Mouse (Mus musculus) liver, embryonic 14.5 days (tissue): ENCODE measurements around the gene Gm47429. TPM values are rescaled to one million over a fixed set of nuclear protein-coding genes. Genes with fewer than 3 reads are reported as not detected.
"Not testable (repeated sequence)": the region's sequence is repeated elsewhere in the genome, so short reads cannot be mapped to it uniquely, and the experiment has no call there.

Experiments
- ATAC-seq: fragments of 200-750 bp; cut with Nextera tagmentation; 2 replicates; pipeline ENCODE4 v1.8.0; 2017; ENCODE audit warnings: moderate number of reproducible peaks, mild to moderate bottlenecking, moderate library complexity; ENCODE audit not compliant: insufficient read depth
- DNase-seq, 3 experiments: peaks; one replicate each; pipeline ENCODE4 v3.0.0-alpha.2; 2012 to 2013; ENCODE audit warnings: low read depth in 3 of 3, low spot score in 3 of 3
- H3K27ac ChIP-seq: fragments of 300-500 bp; sonication (generic); 2 replicates; pipeline ENCODE4 v1.5.1; 2014; ENCODE audit warnings: moderate library complexity, mild to moderate bottlenecking, control low read depth, inconsistent platforms
- H3K27me3 ChIP-seq: fragments of 300-500 bp; sonication (generic); 2 replicates; pipeline ENCODE4 v1.6.1; 2014; ENCODE audit warnings: mild to moderate bottlenecking, low read length, moderate library complexity; ENCODE audit not compliant: control insufficient read depth, insufficient read depth
- H3K36me3 ChIP-seq: fragments of 300-500 bp; sonication (generic); replicated peaks from 2 replicates; pipeline ENCODE4 v1.6.1; 2014; ENCODE audit warnings: low read depth; ENCODE audit not compliant: control insufficient read depth, insufficient read depth
- H3K4me1 ChIP-seq, 2 experiments: fragments of 200-500 bp in 1 of 2; fragments of 300-500 bp in 1 of 2; sonication (generic) in 1 of 2; replicated peaks; 2 replicates each; pipeline ENCODE4 v1.6.1; 2012 to 2014; ENCODE audit warnings: antibody characterized with exemption in 1 of 2, inconsistent platforms in 1 of 2, low read length in 1 of 2; ENCODE audit not compliant: control insufficient read depth in 2 of 2, insufficient read depth in 2 of 2
- H3K4me2 ChIP-seq: fragments of 300-500 bp; sonication (generic); 2 replicates; pipeline ENCODE4 v1.6.1; 2014; ENCODE audit warnings: low read depth, mild to moderate bottlenecking, control low read depth, moderate library complexity
- H3K4me3 ChIP-seq, 2 experiments: fragments of 200-500 bp in 1 of 2; fragments of 300-500 bp in 1 of 2; sonication (generic) in 1 of 2; 2 replicates each; pipeline ENCODE4 v1.5.1; 2012 to 2014; ENCODE audit warnings: low read depth in 2 of 2, low read length in 2 of 2, mild to moderate bottlenecking in 2 of 2, control low read depth in 1 of 2, inconsistent platforms in 1 of 2, moderate library complexity in 1 of 2; ENCODE audit not compliant: insufficient read depth in 1 of 2
- H3K9ac ChIP-seq: fragments of 300-500 bp; sonication (generic); replicated peaks from 2 replicates; pipeline ENCODE4 v1.6.1; 2014; ENCODE audit warnings: mild to moderate bottlenecking, control low read depth, moderate library complexity
- H3K9me3 ChIP-seq: fragments of 300-500 bp; sonication (generic); 2 replicates; pipeline ENCODE4 v1.6.1; 2016; ENCODE audit warnings: low read length, mixed read lengths; ENCODE audit not compliant: control insufficient read depth
- CTCF ChIP-seq: IDR thresholded peaks from 2 replicates; pipeline ENCODE4 v1.5.1; 2016; ENCODE audit warnings: antibody characterized with exemption, low read depth, control low read depth
- EP300 ChIP-seq: IDR thresholded peaks from 2 replicates; pipeline ENCODE4 v1.6.1; 2016; ENCODE audit warnings: antibody characterized with exemption, low read depth
- WGBS: fragments of 180-500 bp; shearing (Covaris S2); extraction: QIAGEN DNeasy Blood & Tissue Kit; methylation state at CpG from one replicate; pipeline ENCODE4 v1.1.7; 2014; ENCODE audit not compliant: insufficient replicate concordance; 5-methylcytosine and 5-hydroxymethylcytosine counted together
- polyA plus RNA-seq, 2 experiments: library from polyadenylated mRNA; depleted of rRNA in 1 of 2; stranded (reverse) in 1 of 2; unstranded in 1 of 2; fragments of >200 nt; fragmentation: Nextera tagmentation in 1 of 2; extraction: Ambion mirVana in 1 of 2; gene quantifications; 2 replicates each; pipeline versions ENCODE4 v1.2.1 to v1.2.3; 2012 to 2014

Gene Gm47429
- polyA plus RNA-seq, 2 experiments, result not detected

DNA sequence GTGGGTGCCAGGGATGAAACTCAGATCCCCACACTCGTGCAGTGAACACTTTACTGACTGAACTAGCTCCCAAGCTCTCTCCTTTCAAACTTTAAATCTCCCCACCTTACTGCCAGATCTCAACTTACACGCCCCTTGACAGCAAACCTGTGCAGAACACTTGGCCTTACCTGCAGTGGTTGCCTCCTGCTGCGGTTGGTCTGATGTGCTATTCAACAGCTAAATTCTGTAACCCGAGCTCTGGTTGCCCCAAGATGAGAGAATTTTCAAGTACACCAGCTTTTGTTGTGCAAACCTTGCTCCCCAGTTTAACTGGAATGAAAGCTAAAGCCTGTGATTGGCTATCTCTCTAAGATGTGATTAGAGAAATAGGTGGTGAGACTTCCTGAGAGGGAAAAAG lies 9.7 kb upstream of the Gm47429 start:
- DNase-seq, result no peak
- Histone ChIP-seq H3K27ac (no peak overlapping the region), H3K9me3 (no peaks in the 10 kb centered on the region), H3K4me1 (no peaks in the 10 kb centered on the region), H3K9ac (no peak overlapping the region), H3K27me3 (no peaks in the 10 kb centered on the region), H3K4me3 (no peak overlapping the region), H3K4me2 (no peak overlapping the region), H3K36me3 (no peaks in the 10 kb centered on the region)
- TF ChIP-seq EP300, result no peak
- no peak for TF ChIP-seq CTCF
- 28% methylated on average over 4 of the region's 4 CpGs for WGBS
- no peak for ATAC-seq

DNA sequence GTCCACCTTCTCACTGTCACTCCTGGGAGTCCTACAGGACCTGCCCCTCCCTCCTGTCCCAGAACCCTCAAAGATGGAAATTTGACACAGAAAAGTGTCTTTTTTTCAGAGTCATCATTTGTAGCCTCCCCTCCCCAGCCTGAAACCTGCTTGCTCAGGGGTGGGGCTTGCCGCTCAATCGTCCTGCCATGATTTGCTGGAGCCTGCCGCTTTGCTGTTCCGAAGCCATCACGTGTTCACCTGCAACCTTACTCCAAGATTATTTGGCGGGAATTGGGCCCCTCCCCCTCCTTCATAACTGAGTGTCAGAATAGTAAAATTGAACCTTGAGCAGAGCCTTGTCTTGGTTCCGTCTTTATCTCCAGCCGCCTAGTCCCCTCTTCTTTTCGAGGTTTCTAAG lies 8.6 kb upstream of the Gm47429 start:
- not testable (repeated sequence) for H3K9me3 ChIP-seq, H3K36me3 ChIP-seq, H3K9ac ChIP-seq, H3K27ac ChIP-seq, H3K4me1 ChIP-seq, H3K27me3 ChIP-seq, H3K4me3 ChIP-seq, ATAC-seq, H3K4me2 ChIP-seq, DNase-seq
- 53% methylated on average over 9 of the region's 9 CpGs for WGBS

GRCm38 (mm10) chr13:50445261-50445660 lies 1.5 kb upstream of the Gm47429 start:
- ATAC-seq (no peak), DNase-seq (no peak)
- no peak overlapping the region for H3K9ac ChIP-seq
- no peaks in the 10 kb centered on the region for H3K27me3 ChIP-seq
- TF ChIP-seq EP300 (no peak), CTCF (no peak)
- H3K4me2 ChIP-seq, result no peak overlapping the region
- H3K9me3 ChIP-seq, result no peaks in the 10 kb centered on the region
- H3K4me1 ChIP-seq, result no peaks in the 10 kb centered on the region
- no peak overlapping the region for H3K4me3 ChIP-seq
- H3K36me3 ChIP-seq, result no peaks in the 10 kb centered on the region
- no peak overlapping the region for H3K27ac ChIP-seq
- 43% methylated on average over 4 of the region's 4 CpGs for WGBS

DNA sequence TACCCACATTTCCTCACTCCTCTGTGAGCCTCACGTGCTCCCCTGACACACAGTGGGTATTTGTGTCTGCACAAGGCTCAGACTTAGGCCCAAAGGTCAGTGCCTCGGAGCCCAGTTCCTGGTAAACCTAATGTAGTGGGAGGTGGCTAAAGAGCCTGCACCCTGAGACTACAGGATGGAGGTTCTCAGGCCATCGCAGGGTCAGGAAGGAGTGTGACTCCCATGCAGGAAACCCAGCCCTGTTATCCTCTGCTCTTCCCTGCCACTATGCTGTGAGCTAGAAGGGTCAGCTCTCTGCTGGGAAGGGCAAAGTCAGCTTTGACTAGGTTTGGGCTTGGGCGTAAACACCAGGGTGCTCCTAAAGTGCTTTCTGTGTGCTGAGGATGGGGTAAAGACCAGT lies 17.0 kb downstream of the Gm47429 start:
- no peaks in the 10 kb centered on the region for H3K36me3 ChIP-seq
- H3K4me2 ChIP-seq, result no peak overlapping the region
- 59% methylated on average over 4 of the region's 4 CpGs for WGBS
- H3K4me1 ChIP-seq, result no peaks in the 10 kb centered on the region; a peak in 1 of 4 replicates
- no peak for TF ChIP-seq EP300
- no peak for TF ChIP-seq CTCF
- ATAC-seq (no peak), DNase-seq (no peak)
- H3K4me3 ChIP-seq, result no peak overlapping the region
- H3K9ac ChIP-seq, result no peak overlapping the region
- no peak overlapping the region for H3K27ac ChIP-seq
- H3K27me3 ChIP-seq, result no peaks in the 10 kb centered on the region
- no peaks in the 10 kb centered on the region for H3K9me3 ChIP-seq

DNA sequence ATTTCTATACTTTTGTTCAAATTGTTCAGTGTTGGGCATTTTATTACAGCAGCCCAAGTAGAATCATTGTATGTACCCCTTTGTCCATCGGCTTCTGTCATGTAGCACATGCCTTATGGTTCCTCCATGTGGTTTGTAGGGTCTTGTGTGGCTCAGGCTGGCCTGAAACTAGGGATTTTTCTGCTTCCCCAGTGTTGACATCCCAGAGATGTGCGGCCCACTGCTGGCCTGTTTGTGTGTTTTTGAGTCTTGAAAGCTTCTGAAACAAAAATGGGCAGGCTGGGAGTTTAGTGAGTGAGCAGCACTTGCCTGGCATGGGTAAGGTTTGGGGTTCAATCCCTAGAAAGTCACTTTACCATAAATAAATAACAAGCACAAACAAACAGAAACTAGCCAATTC lies 19.2 kb downstream of the Gm47429 start:
- TF ChIP-seq EP300 (no peak), CTCF (no peak)
- WGBS, result 79% methylated on average over 2 of the region's 2 CpGs
- H3K4me1 ChIP-seq, result no peaks in the 10 kb centered on the region; a peak in 1 of 4 replicates

More for the DNA sequence above, 19.2 kb downstream of the Gm47429 start:
- no peak overlapping the region for H3K4me3 ChIP-seq
- no peaks in the 10 kb centered on the region for H3K36me3 ChIP-seq
- H3K27ac ChIP-seq, result no peak overlapping the region
- no peak for ATAC-seq
- DNase-seq, result no peak
- H3K9ac ChIP-seq, result no peak overlapping the region
- no peaks in the 10 kb centered on the region for H3K9me3 ChIP-seq
- no peak overlapping the region for H3K4me2 ChIP-seq
- no peaks in the 10 kb centered on the region for H3K27me3 ChIP-seq
